Mouse (Mus musculus) stomach, postnatal 0 days (tissue): ENCODE measurements around the gene Sh2d4b. TPM values are rescaled to one million over a fixed set of nuclear protein-coding genes. Genes with fewer than 3 reads are reported as not detected.

Experiments
- ATAC-seq: fragments of 200-750 bp; cut with Nextera tagmentation; 2 replicates; pipeline ENCODE4 v1.8.0; 2017; ENCODE audit not compliant: low FRiP score, low TSS enrichment
- DNase-seq: peaks from one replicate; pipeline ENCODE4 v3.0.0-alpha.2; 2016; ENCODE audit warnings: low spot score
- H3K27ac ChIP-seq: fragments of 300-500 bp; sonication (generic); replicated peaks from 2 replicates; pipeline ENCODE4 v1.5.1; 2014; ENCODE audit warnings: mild to moderate bottlenecking, control low read depth
- H3K27me3 ChIP-seq: fragments of 300-500 bp; sonication (generic); 2 replicates; pipeline ENCODE4 v1.6.1; 2014; ENCODE audit warnings: low read length; ENCODE audit not compliant: control insufficient read depth, insufficient read depth
- H3K36me3 ChIP-seq: fragments of 300-500 bp; sonication (generic); 2 replicates; pipeline ENCODE4 v1.6.1; 2014; ENCODE audit warnings: low read length, mixed read lengths; ENCODE audit not compliant: control insufficient read depth, insufficient read depth
- H3K4me1 ChIP-seq: fragments of 300-500 bp; sonication (generic); replicated peaks from 2 replicates; pipeline ENCODE4 v1.6.1; 2014; ENCODE audit warnings: antibody characterized with exemption; ENCODE audit not compliant: control insufficient read depth, insufficient read depth
- H3K4me2 ChIP-seq: fragments of 300-500 bp; sonication (generic); replicated peaks from 2 replicates; pipeline ENCODE4 v1.6.1; 2014; ENCODE audit warnings: low read depth, mild to moderate bottlenecking, control low read depth, moderate library complexity
- H3K4me3 ChIP-seq: fragments of 300-500 bp; sonication (generic); 2 replicates; pipeline ENCODE4 v1.5.1; 2014; ENCODE audit warnings: low read depth, low read length, control low read depth
- H3K9ac ChIP-seq: fragments of 300-500 bp; sonication (generic); 2 replicates; pipeline ENCODE4 v1.6.1; 2014; ENCODE audit warnings: mild to moderate bottlenecking, low read length, control low read depth, mixed read lengths
- H3K9me3 ChIP-seq: fragments of 300-500 bp; sonication (generic); 2 replicates; pipeline ENCODE4 v1.6.1; 2016; ENCODE audit warnings: low read length; ENCODE audit not compliant: control insufficient read depth
- CTCF ChIP-seq: IDR thresholded peaks from 2 replicates; pipeline ENCODE4 v1.5.1; 2016; ENCODE audit warnings: antibody characterized with exemption, low read depth, mild to moderate bottlenecking, moderate library complexity
- EP300 ChIP-seq: optimal IDR thresholded peaks from 2 replicates; pipeline ENCODE3; 2016; ENCODE audit warnings: antibody characterized with exemption
- WGBS: fragments of 180-500 bp; shearing (Covaris S2); extraction: QIAGEN DNeasy Blood & Tissue Kit; methylation state at CpG from one replicate; pipeline ENCODE4 v1.1.7; 2014; 5-methylcytosine and 5-hydroxymethylcytosine counted together
- polyA plus RNA-seq: library from polyadenylated mRNA; unstranded; fragments of >200 nt; fragmentation: Nextera tagmentation; extraction: Ambion mirVana; gene quantifications from 2 replicates; pipeline ENCODE4 v1.2.1, GENCODE M21; 2015

Sh2d4b gene
- polyA plus RNA-seq: 0.07 and 0.22 TPM in 2 replicates

DNA sequence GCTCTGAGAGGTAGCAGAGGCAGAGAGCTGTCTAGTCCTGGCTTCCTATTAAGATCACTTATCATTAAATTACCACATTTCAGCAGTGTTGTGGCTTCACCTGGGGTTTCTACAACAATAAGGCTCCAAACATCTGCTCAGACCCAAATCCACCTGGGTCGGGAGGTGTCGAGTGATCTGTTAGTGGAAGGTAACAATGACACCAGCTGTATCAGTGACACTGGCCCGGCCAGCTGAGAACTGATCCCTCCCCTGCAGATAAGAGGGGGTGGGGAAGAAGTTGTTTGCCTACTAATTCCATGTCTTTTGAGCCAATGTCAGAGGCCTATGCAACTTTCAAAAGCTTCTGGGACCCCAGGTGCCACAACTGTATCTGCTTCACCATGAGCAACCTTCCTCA, at the start of gene Sh2d4b:
Gene Sh2d4b (minus strand): TSS at position 71 of the 400 bp plus-strand sequence.
- TF ChIP-seq CTCF: no peak
- no peak for TF ChIP-seq EP300
- Histone ChIP-seq H3K27ac (no peak within 1 kb of the TSS), H3K9me3 (no peaks in the 10 kb centered on the region), H3K4me1 (no peaks in the 10 kb centered on the region), H3K4me3 (no peak within 1 kb of the TSS), H3K27me3 (no peaks in the 10 kb centered on the region), H3K4me2 (no peak within 1 kb of the TSS; the same call in 1 of the 2 replicates), H3K9ac (no peak within 1 kb of the TSS), H3K36me3 (no peaks in the 10 kb centered on the region)
- WGBS: 39% methylated on average over 3 of the region's 3 CpGs
- ATAC-seq (no peak), DNase-seq (no peak)

DNA sequence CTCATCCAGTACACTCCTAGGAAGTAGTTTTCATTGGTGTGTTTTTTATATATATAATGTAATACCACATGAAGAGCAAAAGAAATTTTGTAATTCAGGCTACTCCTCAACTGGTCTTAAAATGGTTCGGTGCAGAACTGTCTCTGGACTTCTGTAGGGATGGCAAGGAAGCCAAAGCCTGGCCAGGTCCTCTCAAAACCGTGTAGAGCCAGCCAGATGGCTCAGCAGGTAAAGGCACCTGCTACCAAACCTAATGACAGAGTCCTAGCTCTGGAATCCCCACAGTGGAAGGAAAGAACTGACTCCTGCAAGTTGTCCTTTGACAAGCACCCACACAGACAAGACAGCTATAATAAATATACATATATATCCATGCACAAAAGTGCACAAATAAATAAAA, 49.4 kb upstream of the Sh2d4b start:
- Histone ChIP-seq H3K27me3 (no peaks in the 10 kb centered on the region), H3K27ac (no peak overlapping the region), H3K4me2 (no peak overlapping the region), H3K9me3 (no peaks in the 10 kb centered on the region), H3K36me3 (no peaks in the 10 kb centered on the region), H3K4me3 (no peak overlapping the region), H3K4me1 (no peaks in the 10 kb centered on the region), H3K9ac (no peak overlapping the region)
- ATAC-seq (no peak), DNase-seq (no peak)
- 87% methylated on average over 2 of the region's 2 CpGs for WGBS
- TF ChIP-seq CTCF (no peak), EP300 (no peak)

DNA sequence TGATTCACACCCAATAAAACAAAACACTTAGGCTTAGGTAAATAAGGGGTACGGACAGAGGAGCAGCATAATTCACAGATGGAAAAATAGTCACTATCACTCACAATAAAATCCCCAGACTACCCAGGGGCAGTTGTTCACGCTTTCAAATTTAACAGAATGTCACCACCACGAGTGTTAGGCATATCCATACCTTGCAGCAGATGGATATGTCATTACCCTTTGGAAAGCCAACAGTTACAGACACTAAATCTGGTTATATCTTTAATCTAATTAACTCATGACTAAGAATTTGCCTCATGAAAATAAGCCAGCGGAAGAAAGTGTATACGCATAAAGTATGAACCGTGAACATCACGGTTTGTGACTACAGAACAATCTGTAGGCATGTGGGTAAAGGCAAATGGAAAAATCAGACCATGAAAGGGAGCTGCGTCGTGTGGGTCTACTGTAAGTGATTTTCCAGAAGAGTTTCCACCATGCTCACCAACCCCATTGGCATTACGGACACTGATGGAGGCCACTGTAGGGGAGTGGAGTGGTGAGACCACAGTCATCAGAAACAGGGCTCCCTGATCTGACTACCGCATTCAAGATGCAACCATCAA, 45.4 kb upstream of the Sh2d4b start:
- Histone ChIP-seq H3K27ac (no peak overlapping the region), H3K36me3 (no peaks in the 10 kb centered on the region), H3K9me3 (no peaks in the 10 kb centered on the region), H3K4me3 (no peak overlapping the region), H3K4me1 (peaks cover 7% of the 10 kb centered on the region), H3K4me2 (no peak overlapping the region), H3K9ac (no peak overlapping the region), H3K27me3 (no peaks in the 10 kb centered on the region)
- WGBS: 78% methylated on average over 11 of the region's 11 CpGs
- no peak for DNase-seq
- no peak for TF ChIP-seq EP300
- no peak for TF ChIP-seq CTCF
- ATAC-seq: no peak

DNA sequence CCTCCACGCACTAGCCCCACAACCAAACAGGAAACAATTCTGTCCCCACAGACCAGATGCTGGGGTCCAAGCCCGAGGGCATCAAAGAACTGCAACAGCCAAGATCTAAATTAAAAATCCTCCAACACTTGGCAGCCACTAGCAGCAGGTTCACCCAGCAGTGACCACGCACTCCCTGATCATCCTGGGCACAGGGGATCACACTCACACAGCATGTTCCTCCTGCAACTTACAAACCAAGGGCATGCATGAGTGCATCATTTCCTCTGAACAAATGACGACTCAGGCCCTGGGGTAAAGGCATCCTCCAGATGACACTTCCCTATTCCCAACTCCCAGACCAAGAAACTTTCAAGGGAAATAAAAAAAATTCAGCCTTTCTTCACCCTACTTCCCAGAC, 44.0 kb upstream of the Sh2d4b start:
- Histone ChIP-seq H3K36me3 (no peaks in the 10 kb centered on the region), H3K4me2 (no peak overlapping the region), H3K9me3 (no peaks in the 10 kb centered on the region), H3K27ac (no peak overlapping the region), H3K9ac (no peak overlapping the region), H3K27me3 (no peaks in the 10 kb centered on the region), H3K4me3 (no peak overlapping the region), H3K4me1 (peaks cover 7% of the 10 kb centered on the region)
- TF ChIP-seq EP300 (no peak), CTCF (no peak)
- no peak for DNase-seq
- WGBS: 80% methylated on average over 4 of the region's 4 CpGs
- no peak for ATAC-seq

DNA sequence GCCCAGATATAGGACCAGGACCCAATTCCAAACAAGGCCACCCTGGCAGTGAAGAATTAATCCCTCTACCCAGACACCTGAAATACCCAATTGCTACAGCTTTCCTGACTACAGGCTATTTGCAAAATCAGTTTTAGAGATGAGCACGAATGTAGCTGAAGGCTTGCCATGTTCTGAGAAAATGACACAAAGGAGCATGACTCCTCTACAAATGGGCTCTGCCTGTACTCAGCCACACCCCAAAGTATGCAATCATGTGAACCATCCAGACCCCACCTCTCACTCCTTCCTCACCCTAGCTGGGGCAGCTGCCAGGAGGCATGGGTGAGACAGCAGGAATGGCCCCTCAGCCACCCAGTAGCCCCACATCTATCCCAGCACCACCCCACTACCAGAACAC, 42.4 kb upstream of the Sh2d4b start:
- TF ChIP-seq EP300: no peak
- no peak for TF ChIP-seq CTCF
- no peak for DNase-seq
- no peak overlapping the region for H3K4me3 ChIP-seq
- ATAC-seq: no peak
- peaks cover 9% of the 10 kb centered on the region for H3K4me1 ChIP-seq
- H3K36me3 ChIP-seq: no peaks in the 10 kb centered on the region
- H3K9ac ChIP-seq: no peak overlapping the region
- H3K9me3 ChIP-seq: no peaks in the 10 kb centered on the region
- no peak overlapping the region for H3K4me2 ChIP-seq
- no peaks in the 10 kb centered on the region for H3K27me3 ChIP-seq
- H3K27ac ChIP-seq: 0 out of 2 replicates have a peak overlapping the region, but pooled peaks have one; percentile 4
- 78% methylated on average over 1 of the region's 1 CpGs for WGBS

DNA sequence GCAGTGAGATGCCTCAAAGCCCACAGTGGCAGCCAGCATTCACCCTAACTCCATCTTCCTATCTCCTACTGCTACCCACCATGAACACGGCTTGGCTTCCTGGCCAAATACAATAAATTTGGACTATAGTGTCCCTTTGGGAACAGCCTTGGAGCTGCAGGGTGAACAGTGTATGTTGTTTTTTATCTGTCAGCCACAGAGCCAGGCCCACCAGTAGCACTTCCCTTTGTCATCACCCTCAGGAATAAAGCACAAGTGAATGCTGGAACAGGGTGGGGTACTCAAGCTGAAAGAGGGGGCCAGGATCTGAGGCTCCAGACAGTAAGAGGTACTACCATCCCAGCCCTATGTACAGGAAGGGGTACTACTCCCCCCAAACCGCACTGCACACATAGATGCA, 42.0 kb upstream of the Sh2d4b start:
- ATAC-seq (no peak), DNase-seq (no peak)
- H3K4me2 ChIP-seq: no peak overlapping the region
- no peak overlapping the region for H3K4me3 ChIP-seq
- no peaks in the 10 kb centered on the region for H3K9me3 ChIP-seq
- H3K36me3 ChIP-seq: no peaks in the 10 kb centered on the region
- H3K27ac ChIP-seq: no peak overlapping the region
- 86% methylated on average over 2 of the region's 2 CpGs for WGBS
- TF ChIP-seq CTCF (no peak), EP300 (no peak)
- H3K4me1 ChIP-seq: peaks cover 9% of the 10 kb centered on the region
- H3K9ac ChIP-seq: no peak overlapping the region
- no peaks in the 10 kb centered on the region for H3K27me3 ChIP-seq
